12 mouse cellular contexts compared by ENCODE assay signal in genomic region chr1:157055901-157056300, GRCm38 (mm10). TPM values are rescaled to one million over a fixed set of nuclear protein-coding genes. Genes with fewer than 3 reads are reported as not detected.
DNase-seq lines count a peak whose midpoint lies in the region; ATAC-seq and TF ChIP-seq lines count a peak whose summit lies in the region.
"Had no signal": no experiment of that assay in that cellular context is flagged by ENCODE, and none has a peak within 500 bp of the region (broad histone marks: within the 10 kb centered on the region; RNA-seq: fewer than 3 reads in every experiment).

No protein-coding gene starts in this region.

- no peak for TF ChIP-seq CTCF in liver, embryonic 14.5 days (IDR thresholded peaks at IDR 0.05; ENCODE audit: low read depth)

- no peaks in the 10 kb centered on the region for H3K9me3 ChIP-seq in heart, embryonic 14.5 days (ENCODE audit: control insufficient read depth, low read length)
- no peaks in the 10 kb centered on the region for H3K9me3 ChIP-seq in forebrain, embryonic 14.5 days (replicated peaks; ENCODE audit: control insufficient read depth, low read length)
- no peaks in the 10 kb centered on the region for H3K9me3 ChIP-seq in liver, embryonic 14.5 days (ENCODE audit: control insufficient read depth, low read length)
- no peaks in the 10 kb centered on the region for H3K9me3 ChIP-seq in neural tube, embryonic 13.5 days

- peak overlapping the region; percentile 53 for H3K9ac ChIP-seq in heart, embryonic 14.5 days (ENCODE audit: low read length)
- H3K9ac ChIP-seq in forebrain, embryonic 14.5 days (ENCODE audit: low read length) = peak overlapping the region; percentile 49; the same call in 1 of the 2 replicates
- no peak overlapping the region for H3K9ac ChIP-seq in liver, embryonic 14.5 days (replicated peaks)
- 0 out of 2 replicates have a peak overlapping the region, but pooled peaks have one; percentile 49 for H3K9ac ChIP-seq in neural tube, embryonic 13.5 days

- no peak for TF ChIP-seq EP300 in liver, embryonic 14.5 days (IDR thresholded peaks at IDR 0.05; ENCODE audit: low read depth)

- H3K4me1 ChIP-seq in heart, embryonic 14.5 days (ENCODE audit: control insufficient read depth in 2 of 2, insufficient read depth in 2 of 2, low read length in 2 of 2) = peaks cover 7 to 23% of the 10 kb centered on the region in 2 experiments
- peaks cover 22% of the 10 kb centered on the region for H3K4me1 ChIP-seq in forebrain, embryonic 14.5 days (ENCODE audit: control insufficient read depth, insufficient read depth, low read length)
- H3K4me1 ChIP-seq in liver, embryonic 14.5 days (replicated peaks; ENCODE audit: control insufficient read depth in 2 of 2, insufficient read depth in 2 of 2, low read length in 1 of 2) = peaks cover 22 to 26% of the 10 kb centered on the region in 2 experiments
- H3K4me1 ChIP-seq in neural tube, embryonic 13.5 days (replicated peaks) = peaks cover 30% of the 10 kb centered on the region

- intact Hi-C loops in heart, postnatal 25 days (cut with DNase I) = no loop called here

- no peaks in the 10 kb centered on the region for H3K27me3 ChIP-seq in heart, embryonic 14.5 days (ENCODE audit: control insufficient read depth, insufficient read depth, low read length)
- H3K27me3 ChIP-seq in forebrain, embryonic 14.5 days (replicated peaks; ENCODE audit: control insufficient read depth, insufficient read depth, low read length) = no peaks in the 10 kb centered on the region
- no peaks in the 10 kb centered on the region for H3K27me3 ChIP-seq in liver, embryonic 14.5 days (ENCODE audit: control insufficient read depth, insufficient read depth, low read length)
- H3K27me3 ChIP-seq in neural tube, embryonic 13.5 days = no peaks in the 10 kb centered on the region

- H3K4me2 ChIP-seq in heart, embryonic 14.5 days (ENCODE audit: low read length) = peak overlapping the region; percentile 54
- H3K4me2 ChIP-seq in forebrain, embryonic 14.5 days (ENCODE audit: low read length) = peak overlapping the region; percentile 34; the same call in 1 of the 2 replicates
- H3K4me2 ChIP-seq in liver, embryonic 14.5 days (ENCODE audit: low read depth) = peak overlapping the region; percentile 53
- peak overlapping the region; percentile 21 for H3K4me2 ChIP-seq in neural tube, embryonic 13.5 days

- H3K36me3 ChIP-seq in heart, embryonic 14.5 days (ENCODE audit: control insufficient read depth, insufficient read depth, low read length) = no peaks in the 10 kb centered on the region
- H3K36me3 ChIP-seq in forebrain, embryonic 14.5 days (ENCODE audit: control insufficient read depth, insufficient read depth, low read length) = no peaks in the 10 kb centered on the region
- H3K36me3 ChIP-seq in liver, embryonic 14.5 days (replicated peaks; ENCODE audit: control insufficient read depth, insufficient read depth, low read depth) = no peaks in the 10 kb centered on the region
- H3K36me3 ChIP-seq in neural tube, embryonic 13.5 days = no peaks in the 10 kb centered on the region

- no peak for DNase-seq in heart, postnatal 25 days (ENCODE audit: low spot score)
- no peak for DNase-seq in forebrain, embryonic 14.5 days (ENCODE audit: low spot score)
- peak in 2 of 3 experiments; percentile 55 to 57 for DNase-seq in liver, embryonic 14.5 days (ENCODE audit: low read depth in 3 of 3, low spot score in 3 of 3)
- no peak for DNase-seq in layer of hippocampus, postnatal 14 days (ENCODE audit: low spot score in 2 of 2)
- no peak for DNase-seq in cerebellum, postnatal 10 days
- DNase-seq: kidney, adult 9 months; lung, adult 18-20 months had no signal

- H3K4me3 ChIP-seq in heart, embryonic 14.5 days (ENCODE audit: control insufficient read depth in 1 of 2, insufficient read depth in 1 of 2, low read depth in 1 of 2, low read length in 2 of 2) = no peak overlapping the region
- no peak overlapping the region for H3K4me3 ChIP-seq in forebrain, embryonic 14.5 days (ENCODE audit: low read depth, low read length)
- no peak overlapping the region for H3K4me3 ChIP-seq in liver, embryonic 14.5 days (ENCODE audit: insufficient read depth in 1 of 2, low read depth in 2 of 2, low read length in 2 of 2)
- no peak overlapping the region for H3K4me3 ChIP-seq in neural tube, embryonic 13.5 days

- H3K27ac ChIP-seq in heart, embryonic 14.5 days (replicated peaks in 1 of 2; ENCODE audit: control insufficient read depth in 1 of 2, insufficient read depth in 1 of 2, low read depth in 2 of 2, low read length in 2 of 2) = peak overlapping the region; percentile 80 to 90
- H3K27ac ChIP-seq in forebrain, embryonic 14.5 days (ENCODE audit: low read depth, low read length) = peak overlapping the region; percentile 87
- peak overlapping the region; percentile 58 for H3K27ac ChIP-seq in liver, embryonic 14.5 days
- peak overlapping the region; percentile 85 for H3K27ac ChIP-seq in neural tube, embryonic 13.5 days (replicated peaks)

- 52% methylated on average over 6 of the region's 6 CpGs for WGBS in heart, embryonic 14.5 days
- 22% methylated on average over 6 of the region's 6 CpGs for WGBS in forebrain, embryonic 14.5 days
- WGBS in liver, embryonic 14.5 days (ENCODE audit: insufficient replicate concordance) = 34% methylated on average over 6 of the region's 6 CpGs
- WGBS in neural tube, embryonic 13.5 days = 47% methylated on average over 6 of the region's 6 CpGs

- ATAC-seq in heart, embryonic 14.5 days (ENCODE audit: insufficient number of reproducible peaks, insufficient read depth, low FRiP score, low read depth) = no peak
- ATAC-seq in forebrain, embryonic 14.5 days = peak; percentile 30; the same call in 1 of the 2 replicates
- peak; percentile 76; the same call in 1 of the 2 replicates for ATAC-seq in liver, embryonic 14.5 days (ENCODE audit: insufficient read depth)
- ATAC-seq in neural tube, embryonic 13.5 days (ENCODE audit: low read depth) = no peak
- no peak for ATAC-seq in monocyte, adult 5-6 weeks (replicated peaks; ENCODE audit: insufficient number of reproducible peaks, low FRiP score, low TSS enrichment, poor library complexity, severe bottlenecking)

RNA-seq across cellular contexts. Expression of gene Tex35, which starts 52.6 kb away (rescaled TPM):
- polyA plus RNA-seq in heart, embryonic 14.5 days (2014; fragmentation: Nextera tagmentation; extraction: Ambion mirVana) = not detected in 2 replicates
- not detected for total RNA-seq in heart, postnatal 25 days (2021)
- not detected in 2 replicates for polyA plus RNA-seq in forebrain, embryonic 14.5 days (2014; fragmentation: Nextera tagmentation; extraction: Ambion mirVana)
- not detected in 2 replicates for polyA plus RNA-seq in liver, embryonic 14.5 days (2012; rRNA removed)
- not detected in 2 replicates for polyA plus RNA-seq in liver, embryonic 14.5 days (2014; fragmentation: Nextera tagmentation; extraction: Ambion mirVana)
- not detected in 2 replicates for polyA plus RNA-seq in neural tube, embryonic 13.5 days (2015; fragmentation: Nextera tagmentation; extraction: Ambion mirVana)
- total RNA-seq in monocyte, adult 5-6 weeks (2017) = not detected in 3 replicates
- total RNA-seq in layer of hippocampus, postnatal 14 days (2021) = not detected
- total RNA-seq: left cerebral cortex, adult 18-20 months had no signal
- polyA plus RNA-seq: C2C12 had no signal

Comparison
In these comparisons a context has a peak if more than half of its experiments do, and no peak if none do; other contexts are left out.
1. ATAC-seq: peak in forebrain, embryonic 14.5 days (single experiment) and liver, embryonic 14.5 days (single experiment); none in heart, embryonic 14.5 days (single experiment), neural tube, embryonic 13.5 days (single experiment) and monocyte, adult 5-6 weeks (single experiment).
2. DNase-seq: peak in liver, embryonic 14.5 days (2 of 3); none in heart, postnatal 25 days (single experiment), forebrain, embryonic 14.5 days (single experiment), layer of hippocampus, postnatal 14 days (0 of 2) and cerebellum, postnatal 10 days (0 of 2).
3. Peak in every context shown above with its lines, with median percentiles within 50 percentile points of each other: H3K27ac ChIP-seq and H3K4me2 ChIP-seq.